Mouse (Mus musculus) neural tube, embryonic 12.5 days (tissue): Measurements from ENCODE around the gene Stard10. TPM values are rescaled to one million over a fixed set of nuclear protein-coding genes. Genes with fewer than 3 reads are reported as not detected.

Experiments
- ATAC-seq: fragments of 200-750 bp; cut with Nextera tagmentation; 2 replicates; pipeline ENCODE4 v1.8.0; 2017; ENCODE audit warnings: low read depth, mild to moderate bottlenecking, moderate TSS enrichment, moderate library complexity; ENCODE audit not compliant: low FRiP score
- H3K27ac ChIP-seq: fragments of 300-500 bp; sonication (generic); 2 replicates; pipeline ENCODE4 v1.5.1; 2016
- H3K27me3 ChIP-seq: fragments of 300-500 bp; sonication (generic); replicated peaks from 2 replicates; pipeline ENCODE4 v1.6.1; 2016; ENCODE audit warnings: mild to moderate bottlenecking
- H3K36me3 ChIP-seq: fragments of 300-500 bp; sonication (generic); 2 replicates; pipeline ENCODE4 v1.6.1; 2016; ENCODE audit warnings: mild to moderate bottlenecking
- H3K4me1 ChIP-seq: fragments of 300-500 bp; sonication (generic); 2 replicates; pipeline ENCODE4 v1.6.1; 2016
- H3K4me2 ChIP-seq: fragments of 300-500 bp; sonication (generic); replicated peaks from 2 replicates; pipeline ENCODE4 v1.6.1; 2016; ENCODE audit warnings: mild to moderate bottlenecking
- H3K4me3 ChIP-seq: fragments of 300-500 bp; sonication (generic); 2 replicates; pipeline ENCODE4 v1.5.1; 2016
- H3K9ac ChIP-seq: fragments of 300-500 bp; sonication (generic); 2 replicates; pipeline ENCODE4 v1.6.1; 2016; ENCODE audit warnings: mild to moderate bottlenecking
- H3K9me3 ChIP-seq: fragments of 300-500 bp; sonication (generic); 2 replicates; pipeline ENCODE4 v1.6.1; 2016; ENCODE audit warnings: mild to moderate bottlenecking
- WGBS: fragments of 180-500 bp; shearing (Covaris S2); methylation state at CpG from one replicate; pipeline ENCODE4 v1.1.7; 2016; 5-methylcytosine and 5-hydroxymethylcytosine counted together
- polyA plus RNA-seq: library from polyadenylated mRNA; unstranded; fragments of >200 nt; fragmentation: Nextera tagmentation; extraction: Ambion mirVana; gene quantifications from 2 replicates; pipeline ENCODE4 v1.2.1, GENCODE M21; 2016

The Stard10 gene
- polyA plus RNA-seq: 8.2 and 12.1 TPM in 2 replicates

GRCm38 (mm10) chr7:101317014-101317413 lies at the start of gene Stard10:
Stard10 (plus strand) TSS chr7:101317086.
- H3K27ac ChIP-seq: no peak within 1 kb of the TSS
- no peaks in the 10 kb centered on the region for H3K9me3 ChIP-seq
- H3K9ac ChIP-seq: no peak within 1 kb of the TSS
- ATAC-seq: no peak
- 82% methylated on average over 3 of the region's 3 CpGs for WGBS
- H3K4me2 ChIP-seq: no peak within 1 kb of the TSS
- H3K4me3 ChIP-seq: no peak within 1 kb of the TSS
- H3K4me1 ChIP-seq: peaks cover 7% of the 10 kb centered on the region
- peaks cover 19% of the 10 kb centered on the region for H3K27me3 ChIP-seq
- no peaks in the 10 kb centered on the region for H3K36me3 ChIP-seq

DNA sequence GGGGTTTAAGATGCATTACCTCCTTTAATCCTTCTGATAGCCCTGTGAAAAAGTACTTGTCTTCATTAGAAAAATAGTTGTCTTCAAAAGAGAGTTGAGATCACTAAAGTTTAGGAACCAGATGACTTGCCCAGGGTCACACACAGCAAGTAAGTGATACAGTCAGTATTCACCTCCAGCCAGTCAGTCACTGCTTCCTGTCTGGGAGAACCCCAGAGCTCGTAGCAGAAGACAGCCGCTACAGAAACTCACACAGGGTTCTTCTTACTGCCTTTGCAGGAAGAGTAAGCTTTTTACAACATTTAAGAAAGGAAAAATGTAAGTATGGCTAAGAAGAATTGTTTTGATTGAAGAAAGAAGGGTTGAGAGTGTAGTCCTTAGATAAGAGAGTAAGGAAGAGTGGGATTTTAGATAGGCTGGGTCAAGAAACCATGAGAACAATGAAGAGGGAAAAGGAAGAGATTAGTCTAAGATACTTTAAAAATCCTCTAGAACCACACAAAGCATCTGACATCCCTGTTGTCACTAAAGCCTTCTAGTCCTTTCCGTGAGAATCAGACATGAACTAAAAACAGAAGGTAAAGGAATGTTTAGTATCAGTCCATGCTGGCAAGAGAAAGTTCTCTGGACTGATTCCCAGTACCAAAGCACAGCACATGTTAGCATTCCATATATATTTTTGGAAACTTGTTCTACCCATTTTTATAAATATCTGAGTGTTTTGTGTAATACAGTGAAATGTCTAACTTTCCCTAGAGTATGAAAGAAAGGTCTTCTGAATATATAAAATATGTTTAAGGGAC lies 49.2 kb upstream of the Stard10 start:
- no peak overlapping the region for H3K4me2 ChIP-seq
- H3K27me3 ChIP-seq: no peaks in the 10 kb centered on the region
- no peak overlapping the region for H3K9ac ChIP-seq
- 86% methylated on average over 3 of the region's 3 CpGs for WGBS
- no peaks in the 10 kb centered on the region for H3K4me1 ChIP-seq
- no peak for ATAC-seq
- H3K27ac ChIP-seq: no peak overlapping the region
- H3K4me3 ChIP-seq: no peak overlapping the region
- peaks cover 6% of the 10 kb centered on the region for H3K36me3 ChIP-seq
- H3K9me3 ChIP-seq: no peaks in the 10 kb centered on the region

- no peak overlapping the region for H3K27ac ChIP-seq
- H3K4me2 ChIP-seq: no peak overlapping the region
- no peak for ATAC-seq
- no peaks in the 10 kb centered on the region for H3K9me3 ChIP-seq
- 80% methylated on average over 1 of the region's 1 CpGs for WGBS
- H3K4me3 ChIP-seq: no peak overlapping the region
- no peaks in the 10 kb centered on the region for H3K27me3 ChIP-seq
- H3K36me3 ChIP-seq: peaks cover 23% of the 10 kb centered on the region
- no peak overlapping the region for H3K9ac ChIP-seq
- H3K4me1 ChIP-seq: no peaks in the 10 kb centered on the region
Measured at GRCm38 (mm10) chr7:101271602-101272001, 45.3 kb upstream of the Stard10 start.

GRCm38 (mm10) chr7:101272466-101273160 lies 44.3 kb upstream of the Stard10 start:
- 92% methylated on average over 8 of the region's 8 CpGs for WGBS
- Histone ChIP-seq H3K4me2 (no peak overlapping the region), H3K36me3 (peaks cover 33% of the 10 kb centered on the region)

DNA sequence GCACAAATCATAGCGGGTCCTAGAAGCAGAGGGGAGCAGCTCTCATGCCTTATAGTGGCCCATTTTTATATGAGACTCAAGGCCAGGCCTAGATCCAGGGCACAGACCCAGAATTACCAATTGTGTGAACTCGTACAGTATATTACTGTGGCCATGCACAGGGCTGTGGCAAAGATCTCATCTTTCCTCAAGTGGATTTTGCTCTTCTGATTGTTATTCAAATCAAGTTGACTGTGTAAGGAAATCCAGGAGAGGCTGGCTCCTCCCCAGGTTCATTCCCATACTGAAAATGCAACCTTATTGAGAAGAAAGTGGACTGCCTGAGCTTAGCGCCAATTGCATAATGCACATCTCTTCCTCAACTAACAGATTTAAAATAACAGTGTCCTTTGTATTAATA lies 34.2 kb upstream of the Stard10 start:
- no peak for ATAC-seq
- Histone ChIP-seq H3K9me3 (no peaks in the 10 kb centered on the region), H3K4me3 (no peak overlapping the region), H3K4me1 (no peaks in the 10 kb centered on the region), H3K27me3 (no peaks in the 10 kb centered on the region), H3K9ac (no peak overlapping the region), H3K36me3 (peaks cover 48% of the 10 kb centered on the region), H3K27ac (no peak overlapping the region), H3K4me2 (no peak overlapping the region)
- WGBS: 85% methylated on average over 3 of the region's 3 CpGs

More at GRCm38 (mm10) chr7:101272466-101273160, 44.3 kb upstream of the Stard10 start:
- H3K27me3 ChIP-seq: no peaks in the 10 kb centered on the region
- H3K9me3 ChIP-seq: no peaks in the 10 kb centered on the region
- H3K4me1 ChIP-seq: no peaks in the 10 kb centered on the region
- no peak overlapping the region for H3K4me3 ChIP-seq
- no peak for ATAC-seq
- H3K27ac ChIP-seq: no peak overlapping the region
- H3K9ac ChIP-seq: no peak overlapping the region

DNA sequence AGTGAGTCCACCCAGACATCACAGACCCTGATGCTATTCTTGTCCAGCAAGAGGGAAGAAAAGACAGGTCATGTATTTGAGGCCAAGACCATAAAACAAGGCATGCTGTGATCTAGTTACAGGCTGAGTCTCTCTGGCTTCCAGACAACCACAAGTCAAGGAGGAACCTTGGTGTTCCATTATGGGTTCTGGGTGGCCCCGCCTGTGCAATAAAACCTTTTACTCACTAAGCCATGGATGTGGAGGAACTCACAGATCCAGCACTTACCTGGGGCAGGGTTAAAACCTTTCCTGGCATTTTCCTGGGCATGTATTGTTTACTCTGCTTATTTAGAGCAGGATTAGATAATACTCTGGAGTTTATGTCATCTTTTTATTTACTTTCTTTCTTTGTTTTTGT lies 32.4 kb upstream of the Stard10 start:
- no peak overlapping the region for H3K9ac ChIP-seq
- no peaks in the 10 kb centered on the region for H3K4me1 ChIP-seq
- H3K27me3 ChIP-seq: no peaks in the 10 kb centered on the region
- ATAC-seq: no peak
- no peak overlapping the region for H3K4me3 ChIP-seq
- 86% methylated on average over 1 of the region's 1 CpGs for WGBS
- no peaks in the 10 kb centered on the region for H3K9me3 ChIP-seq
- H3K36me3 ChIP-seq: peaks cover 42% of the 10 kb centered on the region
- no peak overlapping the region for H3K4me2 ChIP-seq
- H3K27ac ChIP-seq: no peak overlapping the region

DNA sequence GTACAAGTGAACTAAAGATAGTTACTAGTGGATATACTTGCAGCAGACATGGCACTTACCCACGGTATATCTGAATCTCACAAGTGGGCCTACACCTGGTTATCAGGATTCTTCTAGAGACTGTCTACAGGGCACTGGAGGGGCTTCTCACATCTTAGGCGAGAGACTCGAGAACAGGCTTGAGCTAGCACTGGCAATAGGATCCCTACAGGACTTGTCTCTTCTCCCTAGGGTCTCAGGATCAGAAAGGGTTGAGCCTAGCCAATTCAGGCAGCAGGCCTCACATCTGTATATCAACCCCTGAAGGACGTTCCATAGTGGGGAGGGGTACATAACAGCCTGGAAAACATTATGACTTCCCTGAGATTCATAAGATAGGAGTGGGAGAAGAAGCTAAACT lies 30.0 kb upstream of the Stard10 start:
- ATAC-seq: no peak

DNA sequence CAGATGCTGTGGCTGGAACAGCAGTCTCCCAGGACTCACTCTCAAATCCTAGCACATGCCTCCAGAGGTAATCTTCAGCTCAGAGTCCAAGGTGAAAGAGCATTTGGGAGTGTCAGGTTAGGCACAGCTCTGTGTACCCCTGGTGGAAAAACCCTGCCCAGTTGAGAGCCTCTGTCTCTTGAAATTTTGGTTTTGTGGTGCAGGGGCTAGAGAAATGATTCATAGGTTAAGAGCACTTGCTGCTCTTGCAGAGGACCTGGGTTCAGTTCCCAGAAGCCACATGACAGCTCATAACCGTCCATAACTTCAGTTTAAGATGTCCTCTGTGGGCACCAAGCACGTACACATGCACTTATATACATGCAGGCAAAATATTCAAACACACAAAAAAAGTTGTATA lies 29.1 kb upstream of the Stard10 start:
- Histone ChIP-seq H3K27ac (no peak overlapping the region), H3K36me3 (peaks cover 32% of the 10 kb centered on the region), H3K4me1 (no peaks in the 10 kb centered on the region), H3K4me3 (no peak overlapping the region), H3K4me2 (no peak overlapping the region), H3K9me3 (no peaks in the 10 kb centered on the region), H3K27me3 (no peaks in the 10 kb centered on the region), H3K9ac (no peak overlapping the region)
- WGBS: 84% methylated on average over 2 of the region's 2 CpGs
- no peak for ATAC-seq

More for the DNA sequence above, 30.0 kb upstream of the Stard10 start:
- Histone ChIP-seq H3K27me3 (no peaks in the 10 kb centered on the region), H3K27ac (no peak overlapping the region), H3K4me3 (no peak overlapping the region), H3K36me3 (peaks cover 41% of the 10 kb centered on the region), H3K9me3 (no peaks in the 10 kb centered on the region), H3K4me1 (no peaks in the 10 kb centered on the region), H3K4me2 (no peak overlapping the region), H3K9ac (no peak overlapping the region)
- 81% methylated on average over 4 of the region's 4 CpGs for WGBS

DNA sequence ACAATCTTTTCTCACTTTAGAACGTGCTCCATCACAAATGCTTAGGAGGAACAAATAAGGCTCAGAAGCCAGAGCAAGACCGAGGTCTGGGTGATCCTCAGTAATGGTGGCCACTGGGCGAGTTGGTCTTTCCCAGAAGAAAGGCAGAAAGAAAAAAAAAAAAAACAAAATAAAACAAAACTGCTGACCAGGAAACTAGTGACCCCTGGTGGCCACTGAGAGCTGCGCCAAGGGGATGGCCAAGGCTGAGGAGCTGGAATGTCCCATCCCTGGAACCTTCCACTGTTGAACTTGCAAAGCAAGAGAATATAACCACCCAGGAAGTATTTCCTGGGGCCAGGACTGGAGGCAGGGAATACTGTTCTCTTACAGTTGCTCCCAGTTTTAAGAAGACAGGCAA lies 28.4 kb upstream of the Stard10 start:
- Histone ChIP-seq H3K9ac (no peak overlapping the region), H3K27me3 (no peaks in the 10 kb centered on the region), H3K4me1 (no peaks in the 10 kb centered on the region), H3K36me3 (peaks cover 26% of the 10 kb centered on the region), H3K27ac (no peak overlapping the region), H3K9me3 (no peaks in the 10 kb centered on the region), H3K4me3 (no peak overlapping the region), H3K4me2 (no peak overlapping the region)
- 50% methylated on average over 4 of the region's 4 CpGs for WGBS
- ATAC-seq: no peak

DNA sequence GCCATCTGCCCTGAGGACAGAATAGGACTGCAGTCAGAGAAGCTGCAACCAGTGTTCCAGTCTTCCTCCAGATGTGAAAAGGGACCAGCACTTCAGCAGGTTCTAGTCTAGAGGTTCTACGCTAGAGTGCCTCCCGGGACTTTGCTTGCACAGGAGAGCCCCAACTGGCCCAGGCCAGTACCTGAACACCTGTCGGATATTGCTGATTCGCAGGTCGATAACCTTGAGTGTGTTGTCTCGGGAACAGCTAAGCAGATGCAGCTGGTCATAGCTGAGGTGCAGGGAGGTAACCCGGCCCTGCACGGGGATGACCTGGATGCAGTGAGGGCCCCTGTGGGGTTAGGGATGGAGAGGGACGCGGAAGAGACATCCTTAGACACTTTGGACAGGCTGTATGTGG lies 26.5 kb upstream of the Stard10 start:
- Histone ChIP-seq H3K27ac (no peak overlapping the region), H3K9me3 (no peaks in the 10 kb centered on the region), H3K9ac (no peak overlapping the region), H3K4me1 (no peaks in the 10 kb centered on the region), H3K36me3 (peaks cover 22% of the 10 kb centered on the region), H3K4me2 (no peak overlapping the region), H3K27me3 (no peaks in the 10 kb centered on the region), H3K4me3 (no peak overlapping the region)
- 95% methylated on average over 10 of the region's 10 CpGs for WGBS
- no peak for ATAC-seq

DNA sequence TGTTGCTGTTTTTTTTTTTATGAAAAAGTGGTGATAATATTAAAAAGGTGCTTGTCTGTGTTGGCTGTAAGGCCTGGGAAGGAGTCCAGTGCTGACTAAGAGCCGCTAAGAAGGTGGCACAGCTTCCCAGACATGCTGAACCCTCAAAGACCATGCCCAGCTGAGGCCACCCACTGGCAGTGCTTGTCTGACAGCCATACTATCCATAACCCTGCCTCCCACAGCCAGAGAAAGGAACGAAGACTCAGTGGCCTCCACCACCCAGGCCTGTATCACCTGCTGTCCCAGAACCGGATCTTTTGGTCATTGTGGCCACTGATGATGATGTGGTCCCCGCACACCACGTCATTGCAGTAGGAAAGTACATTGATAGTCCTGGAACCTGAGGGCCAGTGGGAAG lies 25.7 kb upstream of the Stard10 start:
- WGBS: 94% methylated on average over 5 of the region's 5 CpGs
- ATAC-seq: no peak
- H3K4me1 ChIP-seq: peaks cover under 1% of the 10 kb centered on the region
- no peaks in the 10 kb centered on the region for H3K27me3 ChIP-seq
- no peak overlapping the region for H3K9ac ChIP-seq
- H3K4me3 ChIP-seq: no peak overlapping the region
- H3K9me3 ChIP-seq: no peaks in the 10 kb centered on the region
- H3K27ac ChIP-seq: no peak overlapping the region
- no peak overlapping the region for H3K4me2 ChIP-seq
- peaks cover 17% of the 10 kb centered on the region for H3K36me3 ChIP-seq

DNA sequence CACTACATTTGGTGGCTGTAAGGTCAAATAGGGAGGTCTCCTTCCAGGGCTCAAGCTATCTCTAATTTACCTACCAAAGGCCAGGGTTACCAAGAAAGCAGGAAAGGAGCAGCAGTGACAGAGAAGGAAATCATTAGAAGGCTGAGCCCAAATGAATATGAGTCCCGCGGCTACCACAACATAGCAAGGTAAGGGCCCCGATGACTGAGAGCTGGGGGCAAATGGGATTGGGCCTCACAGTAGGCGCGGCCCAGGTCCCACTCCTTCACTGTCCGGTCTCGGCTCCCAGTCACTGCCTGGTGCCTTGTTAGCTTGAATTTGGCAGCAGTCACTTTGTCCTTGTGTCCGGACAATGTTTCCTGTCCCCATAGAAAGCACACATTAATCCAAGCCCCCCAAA lies 25.2 kb upstream of the Stard10 start:
- Histone ChIP-seq H3K27ac (no peak overlapping the region), H3K27me3 (no peaks in the 10 kb centered on the region), H3K4me2 (no peak overlapping the region), H3K4me1 (peaks cover 5% of the 10 kb centered on the region), H3K4me3 (no peak overlapping the region), H3K9me3 (no peaks in the 10 kb centered on the region), H3K36me3 (peaks cover 17% of the 10 kb centered on the region), H3K9ac (no peak overlapping the region)
- no peak for ATAC-seq
- 95% methylated on average over 8 of the region's 8 CpGs for WGBS
